12 mouse cellular contexts compared by ENCODE assay signal in genomic region chr16:29754579-29755199, GRCm38 (mm10).
DNase-seq lines count a peak whose midpoint lies in the region; ATAC-seq and TF ChIP-seq lines count a peak whose summit lies in the region.
"Had no signal": no experiment of that assay in that cellular context is flagged by ENCODE, and none has a peak within 500 bp of the region (broad histone marks: within the 10 kb centered on the region; RNA-seq: fewer than 3 reads in every experiment).

No protein-coding gene starts in this region.

- H3K27ac ChIP-seq in forebrain, embryonic 13.5 days, result no peak overlapping the region
- H3K27ac ChIP-seq in forebrain, embryonic 16.5 days (ENCODE audit: low read length), result no peak overlapping the region
- no peak overlapping the region for H3K27ac ChIP-seq in layer of hippocampus, adult 2 months
- H3K27ac ChIP-seq: left cerebral cortex, adult 2 months; midbrain, embryonic 15.5 days had no signal

- H3K4me2 ChIP-seq in forebrain, embryonic 13.5 days, result no peak overlapping the region
- H3K4me2 ChIP-seq in forebrain, embryonic 16.5 days (ENCODE audit: low read length), result no peak overlapping the region
- H3K4me2 ChIP-seq: midbrain, embryonic 15.5 days had no signal

- H3K4me1 ChIP-seq in forebrain, embryonic 13.5 days, result 0 out of 2 replicates have a peak, but pooled peaks cover 6% of the 10 kb centered on the region
- no peaks in the 10 kb centered on the region for H3K4me1 ChIP-seq in forebrain, embryonic 16.5 days (replicated peaks; ENCODE audit: control insufficient read depth, insufficient read depth, low read length)

- DNase-seq in layer of hippocampus, adult 9-11 months, result peak; percentile 19
- no peak for DNase-seq in layer of hippocampus, adult 2 months (ENCODE audit: low spot score in 2 of 2)
- DNase-seq in brain, adult 2 months (ENCODE audit: low read depth, low spot score), result peak; percentile 62
- peak; percentile 19 for DNase-seq in kidney, postnatal 14 days
- DNase-seq in cerebellum, adult 9-10 months, result no peak
- DNase-seq in cerebellum, postnatal 25 days, result no peak

- ATAC-seq in forebrain, embryonic 13.5 days, result no peak
- ATAC-seq in forebrain, embryonic 16.5 days, result no peak
- ATAC-seq: activated CD4-positive, CD25-positive, alpha-beta regulatory T cell, adult 4 months; forebrain, embryonic 14.5 days; midbrain, embryonic 15.5 days had no signal

- no peaks in the 10 kb centered on the region for H3K36me3 ChIP-seq in forebrain, embryonic 13.5 days (ENCODE audit: poor library complexity, severe bottlenecking)
- H3K36me3 ChIP-seq in forebrain, embryonic 16.5 days (ENCODE audit: control insufficient read depth, insufficient read depth), result no peaks in the 10 kb centered on the region
- H3K36me3 ChIP-seq: midbrain, embryonic 15.5 days had no signal

- H3K9me3 ChIP-seq in forebrain, embryonic 13.5 days (replicated peaks), result no peaks in the 10 kb centered on the region
- no peaks in the 10 kb centered on the region for H3K9me3 ChIP-seq in forebrain, embryonic 16.5 days (ENCODE audit: control insufficient read depth, low read length)
- H3K9me3 ChIP-seq: midbrain, embryonic 15.5 days had no signal

- H3K9ac ChIP-seq in forebrain, embryonic 13.5 days, result 0 out of 2 replicates have a peak overlapping the region, but pooled peaks have one; percentile 3
- no peak overlapping the region for H3K9ac ChIP-seq in forebrain, embryonic 16.5 days (replicated peaks; ENCODE audit: low read depth, low read length)
- H3K9ac ChIP-seq: midbrain, embryonic 15.5 days had no signal

- 68% methylated on average over 8 of the region's 8 CpGs for WGBS in forebrain, embryonic 13.5 days
- 63% methylated on average over 8 of the region's 8 CpGs for WGBS in forebrain, embryonic 16.5 days

- TF ChIP-seq CTCF in layer of hippocampus, adult 2 months (conservative IDR thresholded peaks at IDR 0.05), result no peak

- peaks cover 9% of the 10 kb centered on the region for H3K27me3 ChIP-seq in forebrain, embryonic 13.5 days
- H3K27me3 ChIP-seq in forebrain, embryonic 16.5 days (replicated peaks; ENCODE audit: control insufficient read depth, insufficient read depth, low read length), result no peaks in the 10 kb centered on the region

- H3K4me3 ChIP-seq in forebrain, embryonic 13.5 days, result no peak overlapping the region
- H3K4me3 ChIP-seq in forebrain, embryonic 16.5 days (replicated peaks; ENCODE audit: low read length), result no peak overlapping the region
- no peak overlapping the region for H3K4me3 ChIP-seq in layer of hippocampus, adult 2 months
- H3K4me3 ChIP-seq: left cerebral cortex, adult 2 months; midbrain, embryonic 15.5 days had no signal

Comparison
In these comparisons a context has a peak if more than half of its experiments do, and no peak if none do; other contexts are left out.
1. DNase-seq: peak in layer of hippocampus, adult 9-11 months (single experiment), brain, adult 2 months (single experiment) and kidney, postnatal 14 days (single experiment); none in layer of hippocampus, adult 2 months (0 of 2), cerebellum, adult 9-10 months (single experiment) and cerebellum, postnatal 25 days (0 of 2).